Mouse (Mus musculus) cortical plate, adult 2 months (tissue): ENCODE results near the gene Nmnat2.

Source experiments
- CTCF ChIP-seq: fragments of 200-500 bp; IDR thresholded peaks from 2 replicates; pipeline ENCODE4 v1.5.1; 2011; ENCODE audit warnings: mild to moderate bottlenecking, control low read depth, low read length; ENCODE audit not compliant: insufficient read depth; ENCODE audit errors: extremely low read depth
- POLR2A ChIP-seq: fragments of 200-500 bp; IDR thresholded peaks from 2 replicates; pipeline ENCODE4 v1.6.1; 2011; ENCODE audit warnings: mild to moderate bottlenecking, low read length, control low read depth; ENCODE audit not compliant: insufficient read depth; ENCODE audit errors: extremely low read depth

DNA sequence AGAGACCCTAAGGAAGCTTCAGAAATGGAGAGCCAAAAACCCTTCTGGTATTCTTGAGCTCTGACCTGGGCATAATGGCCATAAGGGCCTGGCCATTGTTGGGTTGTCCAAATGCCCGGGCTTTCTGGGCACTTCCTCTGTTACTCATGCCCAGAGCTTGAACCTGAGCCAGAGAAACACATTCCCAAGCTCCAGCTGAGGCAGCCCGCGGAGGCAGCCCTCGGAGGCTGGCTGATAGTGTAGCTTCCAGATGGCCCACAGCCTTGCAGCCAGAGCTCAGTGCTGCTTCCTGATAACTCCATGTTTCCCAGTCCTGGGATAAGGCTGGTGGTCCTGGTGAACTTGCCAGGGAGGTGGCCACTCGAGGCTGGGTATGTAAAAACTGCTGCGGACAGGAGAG is 129.4 kb downstream of the Nmnat2 start:
- TF ChIP-seq POLR2A: no peak
- TF ChIP-seq CTCF: no peak
